Mouse (Mus musculus): ENCODE results near the gene Gjd2. TPM values are rescaled to one million over a fixed set of nuclear protein-coding genes. Genes with fewer than 3 reads are reported as not detected.

Gjd2 gene
- polyA plus RNA-seq, 1 experiment: 0.02 TPM

DNA sequence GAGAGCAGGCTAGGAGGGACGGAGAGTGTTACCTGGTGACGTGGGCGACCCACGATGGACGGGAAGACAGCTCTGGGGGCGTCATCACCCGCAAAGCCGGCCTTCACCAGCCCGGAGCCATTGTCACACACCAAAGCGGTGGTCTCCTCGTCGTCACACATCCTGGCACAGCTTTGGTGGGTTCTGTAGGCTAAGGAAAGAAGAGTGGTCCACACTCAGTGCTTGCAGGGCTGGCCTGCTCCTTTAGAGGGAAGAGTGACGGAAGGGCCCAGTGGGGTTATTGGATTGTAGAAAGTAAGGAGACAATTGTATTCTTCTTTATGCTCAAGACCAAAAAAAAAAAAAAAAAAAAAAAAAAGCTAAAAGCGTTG is 38.4 kb upstream of the Gjd2 start:
- no peaks in the 10 kb centered on the region for H3K36me3 ChIP-seq (ENCODE audit: control insufficient read depth, insufficient read depth, low read length)
- H3K27me3 ChIP-seq (ENCODE audit: control insufficient read depth, insufficient read depth, low read length): no peaks in the 10 kb centered on the region
- TF ChIP-seq CTCF (IDR thresholded peaks at IDR 0.05; ENCODE audit: control insufficient read depth, insufficient read depth, insufficient replicate concordance, low read depth, low read length): no peak
- no peak for TF ChIP-seq POLR2A (IDR thresholded peaks at IDR 0.05; ENCODE audit: control insufficient read depth, low read depth, low read length)
- H3K4me1 ChIP-seq (ENCODE audit: control insufficient read depth, insufficient read depth, low read length): no peaks in the 10 kb centered on the region
- no peak overlapping the region for H3K27ac ChIP-seq (ENCODE audit: control insufficient read depth, insufficient read depth, low read depth, low read length)
- no peak overlapping the region for H3K4me3 ChIP-seq (ENCODE audit: control insufficient read depth, low read depth, low read length)

- Histone ChIP-seq H3K4me3 (ENCODE audit: control insufficient read depth, low read depth, low read length) (no peak overlapping the region), H3K4me1 (ENCODE audit: control insufficient read depth, insufficient read depth, low read length) (no peaks in the 10 kb centered on the region), H3K27me3 (ENCODE audit: control insufficient read depth, insufficient read depth, low read length) (no peaks in the 10 kb centered on the region), H3K36me3 (ENCODE audit: control insufficient read depth, insufficient read depth, low read length) (no peaks in the 10 kb centered on the region), H3K27ac (ENCODE audit: control insufficient read depth, insufficient read depth, low read depth, low read length) (no peak overlapping the region)
- no peak for TF ChIP-seq CTCF (IDR thresholded peaks at IDR 0.05; ENCODE audit: control insufficient read depth, insufficient read depth, insufficient replicate concordance, low read depth, low read length)
- TF ChIP-seq POLR2A (IDR thresholded peaks at IDR 0.05; ENCODE audit: control insufficient read depth, low read depth, low read length): no peak
Observed at GRCm38 (mm10) chr2:114051111-114051870, 37.9 kb upstream of the Gjd2 start.

DNA sequence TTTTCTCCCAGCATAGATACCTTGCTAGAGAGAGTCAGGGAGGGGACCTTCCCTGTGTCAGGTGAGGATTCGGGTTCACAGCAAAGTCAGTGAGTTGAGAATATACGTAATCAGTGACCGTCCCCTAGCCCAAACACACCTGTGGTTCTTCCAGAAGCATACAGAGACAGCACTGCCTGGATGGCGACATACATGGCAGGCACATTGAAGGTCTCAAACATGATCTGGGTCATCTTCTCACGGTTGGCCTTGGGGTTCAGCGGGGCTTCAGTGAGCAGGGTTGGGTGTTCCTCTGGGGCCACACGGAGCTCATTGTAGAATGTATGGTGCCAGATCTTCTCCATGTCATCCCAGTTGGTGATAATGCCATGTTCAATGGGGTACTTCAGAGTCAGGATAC is 36.7 kb upstream of the Gjd2 start:
- no peak overlapping the region for H3K4me3 ChIP-seq (ENCODE audit: control insufficient read depth, low read depth, low read length)
- H3K4me1 ChIP-seq (ENCODE audit: control insufficient read depth, insufficient read depth, low read length): no peaks in the 10 kb centered on the region
- TF ChIP-seq CTCF (IDR thresholded peaks at IDR 0.05; ENCODE audit: control insufficient read depth, insufficient read depth, insufficient replicate concordance, low read depth, low read length): no peak
- no peak for TF ChIP-seq POLR2A (IDR thresholded peaks at IDR 0.05; ENCODE audit: control insufficient read depth, low read depth, low read length)
- no peaks in the 10 kb centered on the region for H3K36me3 ChIP-seq (ENCODE audit: control insufficient read depth, insufficient read depth, low read length)
- no peaks in the 10 kb centered on the region for H3K27me3 ChIP-seq (ENCODE audit: control insufficient read depth, insufficient read depth, low read length)
- no peak overlapping the region for H3K27ac ChIP-seq (ENCODE audit: control insufficient read depth, insufficient read depth, low read depth, low read length)

DNA sequence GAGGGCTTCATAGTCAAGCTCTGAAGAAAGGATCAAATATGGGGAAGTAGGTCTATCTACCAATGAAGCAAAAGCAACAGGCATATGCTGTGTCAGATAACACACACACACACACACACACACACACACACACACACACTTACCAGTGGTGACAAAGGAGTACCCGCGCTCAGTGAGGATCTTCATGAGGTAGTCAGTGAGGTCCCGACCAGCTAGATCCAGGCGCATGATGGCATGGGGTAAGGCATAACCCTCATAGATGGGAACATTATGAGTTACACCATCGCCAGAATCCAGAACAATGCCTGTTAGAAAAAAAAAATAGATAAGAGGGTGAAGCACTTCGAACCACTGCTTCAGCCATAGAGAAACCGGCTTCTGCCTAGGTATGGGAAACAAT is 36.0 kb upstream of the Gjd2 start:
- H3K36me3 ChIP-seq (ENCODE audit: control insufficient read depth, insufficient read depth, low read length): no peaks in the 10 kb centered on the region
- H3K27ac ChIP-seq (ENCODE audit: control insufficient read depth, insufficient read depth, low read depth, low read length): no peak overlapping the region
- H3K4me3 ChIP-seq (ENCODE audit: control insufficient read depth, low read depth, low read length): no peak overlapping the region
- no peak for TF ChIP-seq POLR2A (IDR thresholded peaks at IDR 0.05; ENCODE audit: control insufficient read depth, low read depth, low read length)
- no peak for TF ChIP-seq CTCF (IDR thresholded peaks at IDR 0.05; ENCODE audit: control insufficient read depth, insufficient read depth, insufficient replicate concordance, low read depth, low read length)
- H3K27me3 ChIP-seq (ENCODE audit: control insufficient read depth, insufficient read depth, low read length): no peaks in the 10 kb centered on the region
- no peaks in the 10 kb centered on the region for H3K4me1 ChIP-seq (ENCODE audit: control insufficient read depth, insufficient read depth, low read length)

GRCm38 (mm10) chr2:114047960-114048611 is 34.7 kb upstream of the Gjd2 start:
- Histone ChIP-seq H3K36me3 (ENCODE audit: control insufficient read depth, insufficient read depth, low read length) (no peaks in the 10 kb centered on the region), H3K27me3 (ENCODE audit: control insufficient read depth, insufficient read depth, low read length) (no peaks in the 10 kb centered on the region), H3K4me3 (ENCODE audit: control insufficient read depth, low read depth, low read length) (no peak overlapping the region), H3K4me1 (ENCODE audit: control insufficient read depth, insufficient read depth, low read length) (no peaks in the 10 kb centered on the region), H3K27ac (ENCODE audit: control insufficient read depth, insufficient read depth, low read depth, low read length) (no peak overlapping the region)
- no peak for TF ChIP-seq CTCF (IDR thresholded peaks at IDR 0.05; ENCODE audit: control insufficient read depth, insufficient read depth, insufficient replicate concordance, low read depth, low read length)

DNA sequence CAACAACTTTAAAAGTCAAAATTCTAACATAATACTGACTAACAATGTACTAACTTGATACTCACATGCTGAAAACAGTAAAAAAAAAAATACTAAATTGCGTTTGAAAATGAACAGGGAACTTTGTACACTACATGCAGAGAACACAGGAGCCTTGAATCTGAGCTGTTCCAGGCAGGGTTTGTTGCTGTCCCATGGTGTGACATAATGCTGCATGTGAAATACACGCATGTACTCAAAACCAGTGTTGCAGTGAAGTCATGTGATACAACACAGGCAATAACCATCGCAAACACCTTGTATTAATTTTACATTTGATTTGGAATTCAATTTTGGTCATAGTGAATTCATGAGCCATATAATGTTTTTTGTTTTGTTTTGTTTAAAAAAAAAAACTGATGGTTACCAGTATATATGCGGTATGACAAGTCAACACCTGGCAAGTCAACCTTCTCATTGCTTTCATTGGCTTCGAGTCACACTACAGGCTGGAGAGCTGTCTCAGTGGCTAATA is 32.8 kb upstream of the Gjd2 start:
- Histone ChIP-seq H3K4me1 (ENCODE audit: control insufficient read depth, insufficient read depth, low read length) (no peaks in the 10 kb centered on the region), H3K27ac (ENCODE audit: control insufficient read depth, insufficient read depth, low read depth, low read length) (no peak overlapping the region), H3K4me3 (ENCODE audit: control insufficient read depth, low read depth, low read length) (no peak overlapping the region), H3K36me3 (ENCODE audit: control insufficient read depth, insufficient read depth, low read length) (no peaks in the 10 kb centered on the region), H3K27me3 (ENCODE audit: control insufficient read depth, insufficient read depth, low read length) (no peaks in the 10 kb centered on the region)
- TF ChIP-seq POLR2A (IDR thresholded peaks at IDR 0.05; ENCODE audit: control insufficient read depth, low read depth, low read length) (no peak), CTCF (IDR thresholded peaks at IDR 0.05; ENCODE audit: control insufficient read depth, insufficient read depth, insufficient replicate concordance, low read depth, low read length) (no peak)

DNA sequence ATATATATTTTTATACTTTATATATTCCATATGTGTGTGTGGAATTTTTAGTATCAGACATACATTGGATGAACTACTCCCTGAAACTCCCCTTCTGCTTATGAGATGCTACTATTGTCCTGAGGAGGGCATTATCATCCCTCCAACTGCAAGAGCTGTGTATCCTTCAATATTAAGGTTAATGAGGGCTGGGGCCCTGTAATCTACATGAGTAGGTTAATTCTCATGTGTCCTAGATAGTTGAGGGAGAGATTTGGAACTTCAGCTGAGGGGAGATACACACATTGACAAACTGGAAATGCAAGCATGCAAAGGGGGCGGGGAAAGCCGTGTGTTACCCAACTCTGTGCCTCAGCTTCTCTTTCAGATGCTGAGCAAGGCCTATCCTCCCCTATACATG is 24.5 kb upstream of the Gjd2 start:
- Histone ChIP-seq H3K27me3 (ENCODE audit: control insufficient read depth, insufficient read depth, low read length) (no peaks in the 10 kb centered on the region), H3K4me3 (ENCODE audit: control insufficient read depth, low read depth, low read length) (no peak overlapping the region), H3K36me3 (ENCODE audit: control insufficient read depth, insufficient read depth, low read length) (no peaks in the 10 kb centered on the region), H3K4me1 (ENCODE audit: control insufficient read depth, insufficient read depth, low read length) (no peaks in the 10 kb centered on the region), H3K27ac (ENCODE audit: control insufficient read depth, insufficient read depth, low read depth, low read length) (no peak overlapping the region)
- TF ChIP-seq CTCF (IDR thresholded peaks at IDR 0.05; ENCODE audit: control insufficient read depth, insufficient read depth, insufficient replicate concordance, low read depth, low read length) (no peak), POLR2A (IDR thresholded peaks at IDR 0.05; ENCODE audit: control insufficient read depth, low read depth, low read length) (no peak)

Measured in testis, adult 2 months (tissue).